Mouse (Mus musculus): ENCODE results near the gene Bfar. TPM values are rescaled to one million over a fixed set of nuclear protein-coding genes. Genes with fewer than 3 reads are reported as not detected.
"Not testable (repeated sequence)": the region's sequence is repeated elsewhere in the genome, so short reads cannot be mapped to it uniquely, and the experiment has no call there.

The Bfar gene
- total RNA-seq, 2 experiments from 2014 or later = 35.0 to 40.4 TPM

GRCm38 (mm10) chr16:13716821-13717553 lies 45.3 kb downstream of the Bfar start:
- no peak for DNase-seq (ENCODE audit: extremely low spot score in 1 of 2, low spot score in 1 of 2)

DNA sequence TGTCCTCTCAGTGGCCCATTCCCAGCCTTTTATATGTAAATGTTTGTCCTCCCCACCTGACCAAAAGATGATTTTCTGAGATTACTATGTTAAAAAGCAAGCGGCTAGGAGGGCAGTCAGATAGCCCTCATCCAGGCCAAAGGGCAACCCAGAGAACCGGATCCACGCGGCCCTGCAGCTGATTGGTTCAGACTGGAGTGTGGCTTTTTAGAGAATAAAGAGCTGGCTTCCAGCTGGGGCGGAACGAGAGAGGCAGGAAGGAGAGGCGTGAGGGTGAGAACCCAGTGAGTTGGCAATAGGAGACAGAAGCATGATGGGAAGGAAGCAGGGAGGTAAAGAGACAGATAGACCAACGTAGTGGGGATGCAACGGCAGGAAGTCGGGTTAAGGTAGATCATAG lies 51.3 kb downstream of the Bfar start:
- DNase-seq (ENCODE audit: extremely low spot score in 1 of 2, low spot score in 1 of 2) = no peak

- DNase-seq (ENCODE audit: extremely low spot score in 1 of 2, low spot score in 1 of 2) = no peak
These were observed 56.2 kb downstream of the Bfar start for GRCm38 (mm10) chr16:13727811-13728335.

DNA sequence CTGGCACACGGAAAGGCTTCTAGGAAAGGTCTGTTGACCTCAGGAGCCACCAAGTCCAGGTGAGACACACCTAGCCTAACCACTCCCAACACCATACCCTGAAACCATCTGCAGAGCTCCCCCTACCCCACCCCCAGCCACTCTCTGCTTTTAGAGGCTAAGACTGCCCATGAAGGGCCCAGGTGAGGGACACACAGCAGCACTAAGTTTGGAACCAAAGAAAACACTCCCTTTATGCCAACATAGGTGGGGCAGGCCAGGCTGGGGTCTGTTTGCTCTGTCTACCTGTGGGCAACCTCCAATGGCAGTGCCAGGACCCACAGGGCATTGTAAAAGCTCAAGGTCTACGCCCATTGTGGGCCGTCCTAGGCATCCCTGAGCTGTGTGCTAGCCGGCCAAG lies 57.8 kb downstream of the Bfar start:
- DNase-seq (ENCODE audit: extremely low spot score in 1 of 2, low spot score in 1 of 2) = no peak

DNA sequence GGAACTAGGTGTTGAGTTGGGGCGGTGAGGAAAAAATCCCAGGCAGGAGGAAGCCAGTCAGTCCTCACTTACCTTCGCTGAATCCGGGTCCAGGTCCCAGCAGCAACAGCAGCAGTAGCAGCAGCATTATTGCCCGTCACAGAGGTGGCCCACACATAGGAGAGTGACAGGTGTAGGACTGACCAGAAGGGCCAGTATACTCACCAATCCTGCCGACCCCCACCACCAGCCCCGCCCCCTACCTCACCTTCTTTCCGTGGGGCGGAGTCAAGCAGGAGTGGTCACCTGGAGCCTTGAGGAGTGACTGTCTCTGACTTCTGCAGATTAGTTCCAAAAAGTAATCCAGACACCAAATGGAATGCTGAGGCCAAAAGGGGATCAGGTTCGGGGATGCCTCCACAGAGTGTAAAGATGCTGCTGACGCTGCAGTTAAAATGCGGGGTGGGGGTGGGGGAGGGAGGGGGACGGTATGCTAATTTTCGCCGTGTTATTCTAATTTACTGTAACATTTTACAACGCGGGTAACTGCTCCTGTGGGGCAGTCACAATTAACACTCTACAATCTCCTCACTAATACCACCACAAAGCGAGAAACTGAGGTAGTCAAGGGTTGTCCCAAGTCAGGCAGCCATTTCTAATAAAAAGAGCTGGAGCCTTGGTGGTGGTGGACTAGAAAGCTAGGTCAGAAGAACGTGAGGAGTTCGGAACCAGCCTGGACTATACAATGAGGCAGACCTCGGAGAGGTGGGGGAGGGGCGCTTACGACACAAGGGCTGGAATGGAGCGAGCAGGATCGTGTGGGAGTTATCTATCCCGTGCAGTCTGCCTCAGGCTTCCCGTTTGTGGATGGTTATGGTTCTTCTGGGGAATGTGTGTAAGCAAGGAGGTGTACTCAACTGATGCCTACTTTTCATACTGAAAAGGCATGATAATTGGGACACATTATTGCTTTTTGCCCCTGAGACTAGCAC lies 58.9 kb downstream of the Bfar start, which contains the start of gene Pla2g10:
Gene Pla2g10, minus strand, starts transcription at position 699 of the 971 bp plus-strand sequence.
- DNase-seq (ENCODE audit: extremely low spot score in 1 of 2, low spot score in 1 of 2) = no peak

DNA sequence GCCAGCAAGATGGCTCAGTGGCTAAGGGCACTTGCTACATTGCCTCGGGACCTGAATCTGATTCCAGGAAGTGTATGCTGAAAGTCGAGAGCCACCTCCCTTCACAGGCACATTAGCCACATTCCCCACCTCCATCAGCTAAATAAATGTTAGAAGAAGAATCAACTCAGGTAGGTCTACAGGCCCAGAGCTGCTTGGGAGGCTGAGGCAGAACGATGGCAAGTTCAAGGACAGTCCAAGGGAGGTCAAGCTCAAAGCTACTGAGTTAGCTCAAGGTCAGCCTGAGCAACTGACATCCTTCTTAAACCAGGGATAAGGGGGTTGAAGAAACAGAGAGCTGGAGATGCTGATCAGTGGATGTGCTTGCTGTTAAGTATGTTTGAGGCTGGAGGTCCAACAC lies 61.1 kb downstream of the Bfar start:
- no peak for DNase-seq (ENCODE audit: extremely low spot score in 1 of 2, low spot score in 1 of 2)

GRCm38 (mm10) chr16:13733518-13734137 lies 62.0 kb downstream of the Bfar start:
- peak; percentile 69 to 92 for DNase-seq (ENCODE audit: extremely low spot score in 1 of 2, low spot score in 1 of 2)

DNA sequence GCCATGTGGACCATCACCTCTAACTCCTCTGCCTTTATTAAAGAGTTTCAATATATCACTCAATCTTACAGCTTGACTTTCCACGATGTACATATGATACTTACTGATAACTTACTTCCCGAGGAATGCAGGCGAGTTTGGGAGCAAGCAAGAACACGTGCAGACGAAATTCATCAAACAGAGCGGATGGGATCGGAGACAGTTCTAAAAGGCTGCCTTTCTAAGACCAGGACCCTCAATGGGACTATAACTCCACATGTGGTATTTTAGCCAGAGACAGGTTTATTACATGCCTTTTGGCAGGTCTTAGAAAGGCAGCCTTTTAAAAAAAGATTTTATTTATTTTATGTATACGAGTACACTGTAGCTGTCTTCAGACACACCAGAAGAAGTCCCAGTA lies 64.3 kb downstream of the Bfar start:
- no peak for DNase-seq (ENCODE audit: extremely low spot score in 1 of 2, low spot score in 1 of 2)

- not testable (repeated sequence) for DNase-seq (ENCODE audit: extremely low spot score in 1 of 2, low spot score in 1 of 2)
These were observed 67.4 kb downstream of the Bfar start for GRCm38 (mm10) chr16:13739044-13739443.

DNA sequence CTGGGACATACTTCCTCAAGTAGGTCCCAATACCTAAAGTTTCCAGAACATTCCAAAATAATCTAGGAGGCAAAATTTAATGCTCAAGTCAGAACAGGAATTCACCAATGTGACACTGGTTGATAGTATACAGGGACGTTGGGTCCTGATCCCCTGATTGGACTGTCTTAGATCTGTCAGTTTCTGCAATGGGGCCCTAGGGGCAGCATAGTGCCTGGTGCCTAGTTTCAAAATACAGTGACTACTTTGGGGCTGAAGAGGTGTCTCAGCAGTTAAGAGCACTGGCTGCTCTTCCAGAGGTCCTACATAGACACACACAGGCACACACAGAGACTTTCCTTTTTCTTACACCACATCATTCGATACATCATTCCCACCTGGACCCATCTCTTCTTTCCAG lies 69.2 kb downstream of the Bfar start:
- no peak for DNase-seq (ENCODE audit: extremely low spot score in 1 of 2, low spot score in 1 of 2)

DNA sequence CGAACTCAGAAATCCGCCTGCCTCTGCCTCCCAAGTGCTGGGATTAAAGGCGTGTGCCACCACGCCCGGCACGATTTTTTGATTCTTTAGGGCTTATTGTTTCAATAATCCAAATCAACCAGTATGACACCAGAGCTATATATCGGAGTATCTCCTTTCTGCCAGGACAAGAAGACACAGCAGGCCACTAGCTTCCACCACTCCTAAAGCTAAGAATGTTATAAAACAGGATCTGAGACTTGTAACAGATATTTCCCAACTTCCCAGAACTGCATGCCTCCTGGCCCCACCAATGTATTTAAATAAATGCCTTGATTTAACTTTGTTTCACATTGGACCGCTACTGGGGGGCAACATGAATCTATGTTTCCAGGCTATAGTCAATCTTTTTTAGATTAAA lies 76.0 kb downstream of the Bfar start:
- DNase-seq (ENCODE audit: extremely low spot score in 1 of 2, low spot score in 1 of 2) = no peak

DNA sequence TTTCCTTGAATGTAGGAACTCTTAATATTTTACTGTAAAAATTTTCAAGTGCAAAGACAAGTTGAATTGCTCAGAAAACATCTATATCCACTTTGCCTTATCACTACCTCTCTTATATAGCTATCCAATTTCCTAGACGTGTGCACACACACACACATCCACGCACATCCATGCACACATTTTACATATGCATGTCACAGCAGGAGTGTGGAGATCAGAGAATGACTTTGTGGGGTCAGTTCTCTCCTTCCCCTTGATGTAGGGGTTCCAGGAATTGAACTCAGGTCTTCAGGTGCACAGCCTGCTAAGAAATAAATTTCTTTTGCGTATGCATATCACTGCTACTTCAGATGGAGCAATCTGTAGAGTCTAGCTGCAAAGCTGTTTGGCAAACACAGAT lies 76.5 kb downstream of the Bfar start:
- DNase-seq (ENCODE audit: extremely low spot score in 1 of 2, low spot score in 1 of 2) = no peak

- DNase-seq (ENCODE audit: extremely low spot score in 1 of 2, low spot score in 1 of 2) = not testable (repeated sequence)
These were observed 77.2 kb downstream of the Bfar start for GRCm38 (mm10) chr16:13748813-13749212.

DNA sequence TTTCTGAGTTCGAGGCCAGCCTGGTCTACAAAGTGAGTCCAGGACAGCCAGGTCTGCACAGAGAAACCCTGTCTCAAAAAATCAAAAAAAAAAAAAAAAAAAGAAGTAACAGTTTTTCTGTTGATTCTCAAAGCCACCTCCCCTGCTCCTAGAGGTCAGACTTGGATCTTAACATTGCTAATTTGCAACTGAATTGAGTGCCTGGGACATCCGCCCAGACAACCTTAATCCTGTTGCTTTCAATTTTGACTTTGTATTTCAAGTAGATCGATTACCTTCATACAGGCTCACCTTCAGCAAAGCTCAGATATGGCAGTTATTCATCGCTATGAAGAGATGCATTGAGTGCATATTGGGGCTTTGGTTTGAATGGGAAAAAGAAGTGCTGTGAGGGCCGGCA lies 77.6 kb downstream of the Bfar start:
- no peak for DNase-seq (ENCODE audit: extremely low spot score in 1 of 2, low spot score in 1 of 2)

DNA sequence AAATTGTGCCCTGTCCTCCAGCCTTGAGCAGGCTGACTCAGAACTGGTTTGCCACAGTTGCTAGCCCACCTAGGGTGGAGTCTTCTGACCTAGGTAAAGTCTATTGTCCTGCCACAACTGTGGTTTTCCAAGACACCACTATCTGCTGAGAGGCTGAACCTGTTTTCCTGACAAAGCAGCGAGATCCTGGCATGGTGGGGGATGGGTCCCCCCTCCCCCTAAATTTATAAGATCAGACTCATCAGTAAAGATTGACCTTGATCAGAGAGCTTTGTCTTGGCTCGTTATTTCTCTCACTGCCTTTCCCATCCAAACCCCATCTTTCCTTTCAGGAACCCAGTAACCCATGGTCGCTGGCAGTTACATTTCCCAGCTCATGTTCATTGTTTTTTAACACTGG lies 78.3 kb downstream of the Bfar start:
- no peak for DNase-seq (ENCODE audit: extremely low spot score in 1 of 2, low spot score in 1 of 2)

DNA sequence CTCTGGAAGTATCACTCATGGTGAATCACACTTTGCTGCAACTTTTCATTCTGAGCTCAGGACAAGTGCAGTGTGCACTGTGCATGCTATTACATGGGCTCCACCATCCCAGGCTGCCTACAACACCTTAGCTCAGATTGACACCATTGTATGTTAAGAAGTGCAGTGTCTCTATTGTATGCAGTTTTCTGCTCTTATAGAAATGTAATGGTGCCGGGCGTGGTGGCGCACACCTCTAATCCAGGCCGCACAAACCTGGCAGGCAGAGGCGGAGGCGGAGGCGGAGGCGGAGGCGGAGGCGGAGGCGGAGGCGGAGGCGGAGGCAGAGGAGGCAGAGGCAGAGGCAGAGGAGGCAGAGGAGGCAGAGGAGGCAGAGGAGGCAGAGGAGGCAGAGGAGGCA lies 79.0 kb downstream of the Bfar start:
- DNase-seq (ENCODE audit: extremely low spot score in 1 of 2, low spot score in 1 of 2) = no peak

Other genes with a start within 250 kb of the Bfar start
- gene Parn, start 3.7 kb upstream of the Bfar start, total RNA-seq (2021) = 10 to 100 TPM; 26.7 to 27.1 TPM
- 1 to 10 TPM; 3.5 to 3.6 TPM for gene 3110001I22Rik, start 71 bp downstream of the Bfar start, total RNA-seq (2021)
- gene Pla2g10, start 59.1 kb downstream of the Bfar start, total RNA-seq (2021) = not detected
- gene Rrn3, start 108.8 kb downstream of the Bfar start, total RNA-seq (2021) = 10 to 100 TPM; 47.0 to 49.1 TPM
- 10 to 100 TPM; 84.7 to 86.4 TPM for gene Ntan1, start 147.0 kb downstream of the Bfar start, total RNA-seq (2021)
- 10 to 100 TPM; 75.7 to 76.8 TPM for gene Pdxdc1, start 231.3 kb downstream of the Bfar start, total RNA-seq (2021)
- gene Mpv17l, start 231.3 kb downstream of the Bfar start, total RNA-seq (2021) = 10 to 100 TPM; 72.7 to 74.0 TPM